Mouse (Mus musculus) gastrocnemius, adult 2 months (tissue): Measurements from ENCODE around the gene Gm28230. TPM values are rescaled to one million over a fixed set of nuclear protein-coding genes. Genes with fewer than 3 reads are reported as not detected.

Experiments
- DNase-seq: peaks from one replicate; pipeline ENCODE4 v3.0.0; 2022
- H3K27ac ChIP-seq: fragments of 200-600 bp; 2 replicates; pipeline ENCODE4 v1.8.1; 2022; ENCODE audit warnings: mild to moderate bottlenecking
- H3K4me3 ChIP-seq: fragments of 200-600 bp; 2 replicates; pipeline ENCODE4 v1.8.1; 2022; ENCODE audit warnings: mild to moderate bottlenecking, moderate library complexity
- CTCF ChIP-seq: fragments of 200-600 bp; IDR thresholded peaks from 2 replicates; pipeline ENCODE4 v1.8.1; 2022; ENCODE audit warnings: antibody characterized with exemption, mild to moderate bottlenecking, moderate library complexity
- intact Hi-C: fragments of 180-260 bp; cut with DNase I; formaldehyde crosslinking; loops from one replicate; pipeline ENCODE4 v1.15.1; 2025
- total RNA-seq, 2 experiments: library from RNA; stranded (reverse); gene quantifications; 2 replicates each; pipeline ENCODE4 v1.2.3; 2021

Gene Gm28230
- total RNA-seq, 2 experiments from 2014 or later = 0.08 to 0.36 TPM

GRCm38 (mm10) chr2:74734451-74734850 lies 7.9 kb downstream of the Gm28230 start:
- no peak for DNase-seq
- H3K27ac ChIP-seq = no peak overlapping the region
- intact Hi-C loops = no loop called here
- no peak for TF ChIP-seq CTCF
- no peak overlapping the region for H3K4me3 ChIP-seq

- no peak overlapping the region for H3K27ac ChIP-seq
- TF ChIP-seq CTCF = no peak
- no peak for DNase-seq
- no peak overlapping the region for H3K4me3 ChIP-seq
- intact Hi-C loops = no loop called here
Measured at GRCm38 (mm10) chr2:74734996-74735811, 8.7 kb downstream of the Gm28230 start.

GRCm38 (mm10) chr2:74735851-74736687 lies 9.5 kb downstream of the Gm28230 start:
- intact Hi-C loops = no loop called here
- Histone ChIP-seq H3K4me3 (peak overlapping the region; percentile 58), H3K27ac (no peak overlapping the region)
- DNase-seq = no peak
- TF ChIP-seq CTCF = no peak

GRCm38 (mm10) chr2:74736688-74737577 lies 10.4 kb downstream of the Gm28230 start:
- no peak for TF ChIP-seq CTCF
- H3K4me3 ChIP-seq = no peak overlapping the region
- H3K27ac ChIP-seq = no peak overlapping the region

GRCm38 (mm10) chr2:74737578-74738070 lies 11.1 kb downstream of the Gm28230 start:
- Histone ChIP-seq H3K27ac (no peak overlapping the region), H3K4me3 (no peak overlapping the region)
- TF ChIP-seq CTCF = no peak
- DNase-seq = no peak
- intact Hi-C loops = no loop called here

More at GRCm38 (mm10) chr2:74736688-74737577, 10.4 kb downstream of the Gm28230 start:
- no peak for DNase-seq
- intact Hi-C loops = no loop called here

- TF ChIP-seq CTCF = no peak
- no peak for DNase-seq
- H3K27ac ChIP-seq = no peak overlapping the region
- intact Hi-C loops = no loop called here
- no peak overlapping the region for H3K4me3 ChIP-seq
Measured at GRCm38 (mm10) chr2:74738623-74739475, 12.3 kb downstream of the Gm28230 start.

GRCm38 (mm10) chr2:74739476-74739800 lies 12.9 kb downstream of the Gm28230 start:
- TF ChIP-seq CTCF = no peak
- Histone ChIP-seq H3K4me3 (no peak overlapping the region), H3K27ac (no peak overlapping the region)
- intact Hi-C loops = no loop called here
- no peak for DNase-seq

- TF ChIP-seq CTCF = no peak
- Histone ChIP-seq H3K27ac (no peak overlapping the region; the same call in 1 of the 2 replicates), H3K4me3 (peak overlapping the region; percentile 68)
- intact Hi-C loops = no loop called here
- DNase-seq = no peak
Measured at GRCm38 (mm10) chr2:74739869-74740268, 13.3 kb downstream of the Gm28230 start.

GRCm38 (mm10) chr2:74740311-74741091 lies 14.0 kb downstream of the Gm28230 start:
- Histone ChIP-seq H3K27ac (peak overlapping the region; percentile 38; the same call in 1 of the 2 replicates), H3K4me3 (peak overlapping the region; percentile 68)
- intact Hi-C loops = no loop called here
- no peak for TF ChIP-seq CTCF
- DNase-seq = peak; percentile 56

GRCm38 (mm10) chr2:74741252-74741978 lies 14.9 kb downstream of the Gm28230 start:
- DNase-seq = no peak
- Histone ChIP-seq H3K4me3 (no peak overlapping the region), H3K27ac (no peak overlapping the region)
- intact Hi-C loops = no loop called here
- TF ChIP-seq CTCF = no peak

- no peak overlapping the region for H3K4me3 ChIP-seq
- H3K27ac ChIP-seq = no peak overlapping the region
- intact Hi-C loops = no loop called here
- TF ChIP-seq CTCF = no peak
- no peak for DNase-seq
Measured at GRCm38 (mm10) chr2:74741979-74742277, 15.4 kb downstream of the Gm28230 start.
